Mouse (Mus musculus) adrenal gland, adult 10 weeks (tissue): Measurements from ENCODE around the gene Camkmt. TPM values are rescaled to one million over a fixed set of nuclear protein-coding genes. Genes with fewer than 3 reads are reported as not detected.

Experiments
- polyA plus RNA-seq: library from polyadenylated mRNA; stranded (reverse); fragments of 350-450 nt; fragmentation: Illumina TruSeq; extraction: RNeasy Lipid Tissue Mini Kit (QIAGEN cat#74804); gene quantifications from one replicate; pipeline ENCODE4 v1.2.3, GENCODE M21; 2014; ENCODE audit warnings: low read depth, low replicate concordance

Gene Camkmt
- polyA plus RNA-seq, result 10.6 TPM

GRCm38 (mm10) chr17:85090120-85091099, at the start of gene Camkmt, which contains the start of gene Prepl:
Camkmt (plus strand) TSS chr17:85090552.
Prepl (minus strand) TSS chr17:85090241.

Other genes with a start within 250 kb of the Camkmt start
- gene Ppm1b, start 133.8 kb upstream of the Camkmt start, polyA plus RNA-seq, result 172 TPM
- not detected for gene Slc3a1, start 62.2 kb upstream of the Camkmt start, polyA plus RNA-seq
- gene Prepl, start 311 bp upstream of the Camkmt start, polyA plus RNA-seq, result 63.0 TPM